Comparison of ENCODE assay signal across 15 mouse cellular contexts in the genomic region with DNA sequence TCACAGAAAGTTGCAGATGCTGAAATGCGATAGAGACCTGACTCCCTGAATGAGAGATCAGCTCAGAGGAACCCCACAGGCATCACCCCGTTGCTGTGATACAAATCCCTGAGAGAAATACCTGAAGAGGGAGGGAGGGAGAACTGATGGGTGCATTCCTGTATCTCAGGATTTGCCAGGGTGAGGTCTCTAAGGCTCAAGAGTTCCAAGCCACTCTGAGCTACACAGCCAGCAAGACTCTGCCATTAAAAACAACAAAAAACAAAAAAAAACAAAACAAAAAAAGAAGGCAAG.
"Had no signal": no experiment of that assay in that cellular context is flagged by ENCODE, and none has a peak within 500 bp of the region (broad histone marks: within the 10 kb centered on the region; RNA-seq: fewer than 3 reads in every experiment).

No protein-coding gene starts in this region.

- DNase-seq: kidney, adult 2 months; kidney, postnatal 10 days; kidney, postnatal 36 days; layer of hippocampus, adult 9-11 months; liver, embryonic 13.5 days; lung, adult 2 months; lung, postnatal 14 days; thymus, adult 18-20 months; thymus, postnatal 36 days had no signal

- H3K4me2 ChIP-seq: kidney, embryonic 15.5 days; liver, embryonic 13.5 days; midbrain, embryonic 13.5 days; neural tube, embryonic 13.5 days had no signal

- H3K36me3 ChIP-seq: kidney, embryonic 15.5 days; liver, embryonic 13.5 days; midbrain, embryonic 10.5 days; midbrain, embryonic 13.5 days; neural tube, embryonic 13.5 days had no signal

- H3K9me3 ChIP-seq: kidney, embryonic 15.5 days; liver, embryonic 13.5 days; midbrain, embryonic 10.5 days; midbrain, embryonic 13.5 days; neural tube, embryonic 13.5 days had no signal

- H3K4me3 ChIP-seq: kidney, embryonic 15.5 days; liver, embryonic 13.5 days; megakaryocyte, embryonic 14.5 days; midbrain, embryonic 10.5 days; midbrain, embryonic 13.5 days; myocyte; neural tube, embryonic 13.5 days had no signal

- H3K27me3 ChIP-seq: kidney, embryonic 15.5 days; liver, embryonic 13.5 days; megakaryocyte, embryonic 14.5 days; midbrain, embryonic 13.5 days; neural tube, embryonic 13.5 days had no signal

- H3K9ac ChIP-seq: kidney, embryonic 15.5 days; liver, embryonic 13.5 days; midbrain, embryonic 13.5 days; neural tube, embryonic 13.5 days had no signal

- H3K27ac ChIP-seq: kidney, embryonic 15.5 days; liver, embryonic 13.5 days; midbrain, embryonic 10.5 days; midbrain, embryonic 13.5 days; neural tube, embryonic 13.5 days had no signal
